Mouse (Mus musculus): Measurements from ENCODE around the gene Cobl. TPM values are rescaled to one million over a fixed set of nuclear protein-coding genes. Genes with fewer than 3 reads are reported as not detected.
A peak's percentile ranks its signal among the peaks of the same experiment; 100 is the strongest.

Gene Cobl
- polyA plus RNA-seq, 1 experiment from 2014 or later, result 40.0 TPM

DNA sequence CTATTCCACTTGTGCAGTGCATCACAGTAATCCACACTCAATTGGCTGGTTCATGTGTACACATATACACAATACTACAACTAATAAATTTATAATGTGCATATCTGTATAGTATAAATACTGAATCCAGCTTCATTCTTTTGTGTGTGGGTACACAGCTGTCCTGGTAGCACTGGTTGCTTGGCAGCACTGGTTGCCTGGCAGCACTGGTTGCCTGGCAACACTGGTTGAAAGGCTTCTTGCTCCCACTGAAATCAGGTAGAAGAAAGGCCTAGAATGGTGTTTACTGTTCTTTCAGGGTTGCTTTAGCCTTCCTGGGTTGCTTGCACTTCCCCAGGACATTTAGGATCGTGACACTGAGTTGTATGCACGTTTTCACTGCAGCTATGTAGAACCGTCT, 49.4 kb downstream of the Cobl start:
- no peak for ATAC-seq (ENCODE audit: extremely low read depth, insufficient number of reproducible peaks, low FRiP score, low TSS enrichment)
- Histone ChIP-seq H3K4me3 (no peak overlapping the region), H3K9ac (no peak overlapping the region), H3K4me1 (peaks cover 9% of the 10 kb centered on the region), H3K4me2 (no peak overlapping the region), H3K27me3 (replicated peaks) (no peaks in the 10 kb centered on the region), H3K9me3 (no peaks in the 10 kb centered on the region), H3K27ac (replicated peaks) (no peak overlapping the region), H3K36me3 (no peaks in the 10 kb centered on the region)
- WGBS, result 72% methylated on average over 3 of the region's 3 CpGs

DNA sequence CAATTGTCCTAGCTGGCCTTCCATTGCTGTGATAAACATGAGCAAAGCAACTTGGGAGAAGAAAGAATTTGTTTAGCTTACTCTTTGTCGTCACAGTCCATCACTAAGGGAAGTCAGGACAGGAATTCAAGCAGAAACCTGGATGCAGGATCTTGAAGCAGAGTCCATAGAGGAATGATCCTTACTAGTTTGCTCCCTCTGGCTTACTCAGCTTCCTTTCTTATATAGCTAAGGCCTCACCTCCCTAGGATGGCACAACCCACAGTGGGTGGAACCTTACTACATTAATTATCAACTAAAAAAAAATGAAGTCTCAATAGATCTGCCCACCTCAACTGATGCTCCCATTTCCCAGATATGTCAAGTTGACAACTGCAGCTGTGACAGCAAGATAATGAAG, 52.8 kb downstream of the Cobl start:
- no peaks in the 10 kb centered on the region for H3K36me3 ChIP-seq
- H3K4me3 ChIP-seq, result no peak overlapping the region
- H3K27me3 ChIP-seq (replicated peaks), result no peaks in the 10 kb centered on the region
- H3K9ac ChIP-seq, result no peak overlapping the region
- H3K27ac ChIP-seq (replicated peaks), result no peak overlapping the region
- no peaks in the 10 kb centered on the region for H3K9me3 ChIP-seq
- 75% methylated on average over 1 of the region's 1 CpGs for WGBS
- H3K4me2 ChIP-seq, result no peak overlapping the region
- no peak for ATAC-seq (ENCODE audit: extremely low read depth, insufficient number of reproducible peaks, low FRiP score, low TSS enrichment)
- H3K4me1 ChIP-seq, result peaks cover 4% of the 10 kb centered on the region; the same call in 1 of the 2 replicates

DNA sequence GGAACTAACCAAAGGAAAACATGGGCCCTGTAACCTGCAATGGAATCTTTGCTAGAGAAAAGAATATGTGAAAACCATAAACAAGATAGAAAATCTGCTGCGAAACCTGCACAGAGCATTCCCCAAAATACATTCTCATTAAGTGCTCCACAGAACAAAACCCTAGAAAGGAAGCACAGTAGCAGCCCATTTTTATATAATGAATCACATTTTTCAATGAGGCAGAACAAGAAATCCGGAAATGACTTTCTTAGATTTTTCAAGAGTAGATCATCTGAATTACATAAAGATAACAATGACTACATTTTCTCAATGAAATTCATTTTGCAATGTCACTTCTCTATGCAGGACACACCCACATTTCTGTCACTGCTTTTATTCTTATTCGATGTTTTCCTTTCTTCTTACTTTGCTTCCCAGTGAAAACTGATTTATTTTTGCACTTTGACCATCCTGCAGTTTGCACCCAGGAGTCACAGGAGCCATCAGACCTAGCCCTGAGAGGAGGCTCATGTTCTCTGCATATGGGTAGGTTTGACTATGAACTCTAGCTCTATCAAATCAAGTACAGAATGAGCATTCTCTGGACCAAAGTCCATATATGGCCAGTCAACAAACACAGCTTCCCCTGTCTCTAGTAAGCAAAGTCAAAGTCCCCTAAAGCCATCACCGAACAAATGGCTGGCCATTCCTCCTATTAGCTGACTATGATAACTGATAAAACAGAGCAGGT, 53.5 kb downstream of the Cobl start:
- no peak overlapping the region for H3K27ac ChIP-seq (replicated peaks)
- peaks cover 4% of the 10 kb centered on the region; the same call in 1 of the 2 replicates for H3K4me1 ChIP-seq
- H3K4me2 ChIP-seq, result no peak overlapping the region
- 78% methylated on average over 4 of the region's 4 CpGs for WGBS
- no peaks in the 10 kb centered on the region for H3K27me3 ChIP-seq (replicated peaks)
- H3K4me3 ChIP-seq, result no peak overlapping the region
- H3K9me3 ChIP-seq, result no peaks in the 10 kb centered on the region
- no peak for ATAC-seq (ENCODE audit: extremely low read depth, insufficient number of reproducible peaks, low FRiP score, low TSS enrichment)
- H3K36me3 ChIP-seq, result no peaks in the 10 kb centered on the region
- no peak overlapping the region for H3K9ac ChIP-seq

DNA sequence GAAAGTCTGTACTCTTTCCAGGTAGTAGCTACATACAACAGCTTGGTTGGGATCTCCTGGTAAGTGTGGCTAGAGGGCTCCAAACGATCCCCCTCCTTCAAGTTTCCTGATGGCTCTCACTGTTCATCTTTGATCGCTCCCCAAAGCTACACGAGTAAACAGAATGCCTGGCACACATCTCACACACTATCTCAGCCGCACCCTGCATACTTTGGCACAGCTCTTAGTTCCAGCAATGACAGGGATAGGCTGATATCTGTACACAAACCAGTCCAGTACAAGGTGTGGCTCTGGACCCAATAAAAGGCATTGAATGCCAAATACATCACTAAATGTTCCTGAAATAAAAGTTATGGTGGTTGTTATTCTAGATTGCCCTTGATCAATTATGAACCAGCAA, 55.3 kb downstream of the Cobl start:
- Histone ChIP-seq H3K27ac (replicated peaks) (no peak overlapping the region), H3K9me3 (no peaks in the 10 kb centered on the region), H3K4me1 (peaks cover 4% of the 10 kb centered on the region; the same call in 1 of the 2 replicates), H3K36me3 (no peaks in the 10 kb centered on the region), H3K4me3 (no peak overlapping the region), H3K27me3 (replicated peaks) (no peaks in the 10 kb centered on the region), H3K9ac (no peak overlapping the region), H3K4me2 (no peak overlapping the region)
- ATAC-seq (ENCODE audit: extremely low read depth, insufficient number of reproducible peaks, low FRiP score, low TSS enrichment), result no peak
- WGBS, result 47% methylated on average over 4 of the region's 4 CpGs

DNA sequence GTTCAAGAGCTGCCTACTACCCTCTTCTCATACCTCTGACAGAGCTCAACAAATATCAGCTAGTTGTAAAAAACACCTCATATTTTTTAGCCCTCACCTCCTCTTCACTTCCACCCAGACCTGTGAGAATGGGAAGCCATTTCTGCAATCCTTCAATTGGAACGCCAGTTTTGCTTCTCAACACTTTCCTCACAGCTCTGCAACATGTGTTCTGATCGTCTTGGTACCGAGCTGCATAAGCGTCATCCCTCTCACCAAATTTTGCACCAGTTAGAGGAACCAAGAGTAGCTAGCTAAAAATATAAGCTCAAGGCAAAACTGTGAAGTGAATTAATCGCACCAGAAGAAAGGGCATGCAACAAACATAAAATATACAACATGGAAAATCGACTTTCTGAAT, 56.9 kb downstream of the Cobl start:
- Histone ChIP-seq H3K4me2 (no peak overlapping the region), H3K4me3 (no peak overlapping the region), H3K4me1 (peaks cover 10% of the 10 kb centered on the region; the same call in 1 of the 2 replicates), H3K27me3 (replicated peaks) (no peaks in the 10 kb centered on the region), H3K9ac (no peak overlapping the region), H3K9me3 (no peaks in the 10 kb centered on the region), H3K36me3 (no peaks in the 10 kb centered on the region), H3K27ac (replicated peaks) (no peak overlapping the region)
- 79% methylated on average over 6 of the region's 6 CpGs for whole genome bisulfite sequencing
- no peak for ATAC-seq (ENCODE audit: extremely low read depth, insufficient number of reproducible peaks, low FRiP score, low TSS enrichment)

DNA sequence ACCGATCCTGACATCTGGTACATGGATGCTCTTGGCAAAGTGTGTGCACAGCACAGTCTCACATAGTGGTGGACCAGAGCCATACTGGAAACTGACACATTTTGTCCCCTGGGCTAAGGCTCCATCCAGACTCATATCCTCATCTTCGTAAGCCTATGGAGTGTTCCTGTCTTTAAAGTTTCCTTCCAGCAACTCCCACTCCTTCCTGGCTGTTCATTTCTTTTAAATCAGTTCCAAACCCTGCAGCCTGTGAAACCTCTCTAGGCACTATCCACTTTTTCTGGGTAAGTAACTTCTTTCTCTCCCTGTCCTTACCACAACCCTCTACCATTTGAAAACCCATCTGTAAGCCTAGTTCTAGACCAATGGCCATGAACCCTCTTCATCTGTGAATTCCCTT, 64.9 kb downstream of the Cobl start:
- H3K36me3 ChIP-seq, result no peaks in the 10 kb centered on the region
- no peaks in the 10 kb centered on the region for H3K27me3 ChIP-seq (replicated peaks)
- no peak overlapping the region for H3K9ac ChIP-seq
- no peak for ATAC-seq (ENCODE audit: extremely low read depth, insufficient number of reproducible peaks, low FRiP score, low TSS enrichment)
- no peak overlapping the region for H3K27ac ChIP-seq (replicated peaks)
- H3K4me3 ChIP-seq, result no peak overlapping the region
- no peaks in the 10 kb centered on the region for H3K9me3 ChIP-seq
- H3K4me2 ChIP-seq, result no peak overlapping the region
- WGBS, result 74% methylated on average over 2 of the region's 2 CpGs
- peaks cover 30% of the 10 kb centered on the region for H3K4me1 ChIP-seq

DNA sequence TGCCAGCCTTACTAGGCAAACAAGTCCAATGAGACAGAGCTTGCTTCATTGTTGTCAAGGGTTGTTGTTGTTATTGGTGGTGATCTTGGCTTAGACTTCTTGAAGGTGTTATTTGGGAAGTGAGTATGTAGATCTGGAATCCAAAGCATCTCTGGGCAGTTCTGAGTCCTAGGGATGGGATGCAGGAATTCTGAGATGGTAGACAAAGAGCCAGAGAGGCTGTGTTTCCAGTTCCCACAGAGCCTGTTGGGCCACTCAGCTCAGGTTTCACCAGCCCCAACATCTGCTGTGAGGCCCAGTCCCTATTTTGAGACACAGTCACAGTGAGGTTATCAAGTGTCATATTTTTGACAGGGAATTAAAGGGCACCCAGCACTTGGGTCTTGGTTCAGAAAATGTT, 68.6 kb downstream of the Cobl start:
- Histone ChIP-seq H3K9ac (no peak overlapping the region), H3K36me3 (no peaks in the 10 kb centered on the region), H3K4me1 (peaks cover 46% of the 10 kb centered on the region), H3K4me2 (no peak overlapping the region), H3K4me3 (no peak overlapping the region), H3K27me3 (replicated peaks) (no peaks in the 10 kb centered on the region), H3K9me3 (no peaks in the 10 kb centered on the region), H3K27ac (replicated peaks) (peak overlapping the region; percentile 48; the same call in 1 of the 2 replicates)
- ATAC-seq (ENCODE audit: extremely low read depth, insufficient number of reproducible peaks, low FRiP score, low TSS enrichment), result no peak

DNA sequence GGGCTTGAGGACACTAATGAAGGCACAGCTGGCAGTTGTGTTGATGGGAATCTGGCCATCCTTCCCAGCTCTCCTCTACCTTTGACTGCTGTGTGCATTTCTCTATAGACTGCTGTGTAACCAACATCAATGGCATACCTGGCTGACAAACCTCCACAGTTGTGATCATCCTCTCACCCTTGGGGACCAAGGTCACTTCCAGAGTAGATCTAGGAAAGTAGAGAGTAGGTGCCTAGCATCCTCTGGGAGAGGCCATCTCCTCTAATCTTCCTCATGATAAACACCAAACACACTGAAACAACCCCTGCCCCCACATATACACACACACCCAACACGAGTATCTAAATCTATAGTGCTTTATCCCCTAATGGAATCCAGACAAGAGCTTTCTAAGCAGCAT, 70.1 kb downstream of the Cobl start:
- no peaks in the 10 kb centered on the region for H3K27me3 ChIP-seq (replicated peaks)
- 0 out of 2 replicates have a peak overlapping the region, but pooled peaks have one; percentile 7 for H3K9ac ChIP-seq
- peak overlapping the region; percentile 79 for H3K27ac ChIP-seq (replicated peaks)
- peaks cover 46% of the 10 kb centered on the region for H3K4me1 ChIP-seq
- no peak for ATAC-seq (ENCODE audit: extremely low read depth, insufficient number of reproducible peaks, low FRiP score, low TSS enrichment)
- no peak overlapping the region for H3K4me2 ChIP-seq
- H3K36me3 ChIP-seq, result no peaks in the 10 kb centered on the region
- 42% methylated on average over 1 of the region's 1 CpGs for WGBS
- H3K4me3 ChIP-seq, result no peak overlapping the region
- no peaks in the 10 kb centered on the region for H3K9me3 ChIP-seq

DNA sequence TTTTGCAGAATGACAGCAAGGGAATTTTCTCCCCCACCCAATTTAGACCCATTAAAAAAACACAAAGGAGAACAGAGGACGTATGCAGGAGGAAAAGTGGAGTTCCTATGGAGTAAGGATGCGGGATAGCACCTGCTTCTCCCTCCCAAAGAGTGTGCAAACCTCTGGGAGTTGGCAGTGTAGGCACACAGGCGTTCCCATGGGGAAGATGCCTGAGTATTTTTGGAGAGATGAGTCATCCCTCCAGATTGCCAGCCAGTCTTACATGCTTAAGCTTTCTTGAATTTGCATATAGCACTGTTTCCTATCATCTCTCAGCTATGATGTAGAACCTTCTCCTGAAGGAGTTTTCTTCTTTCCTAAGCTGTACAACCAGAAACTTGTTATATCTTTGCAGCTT, 70.6 kb downstream of the Cobl start:
- H3K27ac ChIP-seq (replicated peaks), result peak overlapping the region; percentile 79

DNA sequence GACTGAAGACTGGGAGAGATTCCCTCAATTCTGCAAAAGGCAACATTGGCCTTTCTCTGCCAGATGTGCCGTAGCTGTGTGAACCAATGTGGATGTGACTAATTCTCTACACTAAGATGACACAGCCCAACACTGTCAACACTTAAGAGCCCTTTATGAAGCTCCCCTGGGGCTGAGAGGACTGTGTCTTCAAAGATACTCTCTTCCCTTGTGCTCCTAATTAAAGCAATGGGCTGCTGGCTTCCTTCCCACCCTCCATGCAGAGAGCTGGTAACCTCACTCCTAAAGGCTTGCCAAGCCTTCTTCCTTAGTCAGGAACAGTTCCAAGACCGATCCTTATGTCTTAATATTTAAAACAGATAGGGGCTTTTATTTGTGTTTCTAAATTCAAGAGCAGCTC, 79.9 kb downstream of the Cobl start:
- Histone ChIP-seq H3K4me1 (peaks cover 26% of the 10 kb centered on the region), H3K9ac (no peak overlapping the region), H3K9me3 (no peaks in the 10 kb centered on the region), H3K4me3 (no peak overlapping the region), H3K36me3 (no peaks in the 10 kb centered on the region), H3K27me3 (replicated peaks) (no peaks in the 10 kb centered on the region), H3K27ac (replicated peaks) (no peak overlapping the region; the same call in 1 of the 2 replicates), H3K4me2 (no peak overlapping the region)
- 45% methylated on average over 2 of the region's 2 CpGs for WGBS
- no peak for ATAC-seq (ENCODE audit: extremely low read depth, insufficient number of reproducible peaks, low FRiP score, low TSS enrichment)

More for the DNA sequence above, 70.6 kb downstream of the Cobl start:
- no peaks in the 10 kb centered on the region for H3K27me3 ChIP-seq (replicated peaks)
- no peaks in the 10 kb centered on the region for H3K9me3 ChIP-seq
- H3K36me3 ChIP-seq, result no peaks in the 10 kb centered on the region
- 33% methylated on average over 3 of the region's 3 CpGs for WGBS
- H3K9ac ChIP-seq, result no peak overlapping the region
- 0 out of 2 replicates have a peak, but pooled peaks have one; percentile 47 for ATAC-seq (ENCODE audit: extremely low read depth, insufficient number of reproducible peaks, low FRiP score, low TSS enrichment)
- H3K4me2 ChIP-seq, result no peak overlapping the region
- peaks cover 46% of the 10 kb centered on the region for H3K4me1 ChIP-seq
- no peak overlapping the region for H3K4me3 ChIP-seq

DNA sequence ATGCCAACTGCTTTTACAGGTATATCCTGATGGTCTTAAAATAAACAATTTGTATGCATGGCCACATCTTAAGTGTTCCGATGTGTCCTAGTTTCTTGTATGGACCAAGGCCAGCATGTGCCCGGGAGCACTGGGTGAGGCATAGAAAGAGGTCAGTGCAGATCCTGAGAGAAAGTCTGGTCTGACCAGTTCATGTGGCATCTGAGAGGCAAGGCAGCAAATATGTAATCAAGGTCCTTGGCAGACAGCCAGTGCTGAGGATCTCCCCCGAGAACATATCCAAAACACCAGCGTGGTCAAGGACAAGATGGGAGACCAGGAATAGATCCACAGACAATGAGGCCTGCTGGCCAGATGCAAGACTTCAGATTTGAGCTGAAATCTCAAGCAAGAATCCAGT, 81.8 kb downstream of the Cobl start:
- Histone ChIP-seq H3K9ac (no peak overlapping the region), H3K4me3 (no peak overlapping the region), H3K9me3 (no peaks in the 10 kb centered on the region), H3K4me1 (peaks cover 26% of the 10 kb centered on the region), H3K27ac (replicated peaks) (no peak overlapping the region), H3K27me3 (replicated peaks) (no peaks in the 10 kb centered on the region), H3K4me2 (no peak overlapping the region), H3K36me3 (no peaks in the 10 kb centered on the region)
- ATAC-seq (ENCODE audit: extremely low read depth, insufficient number of reproducible peaks, low FRiP score, low TSS enrichment), result no peak
- WGBS, result 40% methylated on average over 4 of the region's 4 CpGs

DNA sequence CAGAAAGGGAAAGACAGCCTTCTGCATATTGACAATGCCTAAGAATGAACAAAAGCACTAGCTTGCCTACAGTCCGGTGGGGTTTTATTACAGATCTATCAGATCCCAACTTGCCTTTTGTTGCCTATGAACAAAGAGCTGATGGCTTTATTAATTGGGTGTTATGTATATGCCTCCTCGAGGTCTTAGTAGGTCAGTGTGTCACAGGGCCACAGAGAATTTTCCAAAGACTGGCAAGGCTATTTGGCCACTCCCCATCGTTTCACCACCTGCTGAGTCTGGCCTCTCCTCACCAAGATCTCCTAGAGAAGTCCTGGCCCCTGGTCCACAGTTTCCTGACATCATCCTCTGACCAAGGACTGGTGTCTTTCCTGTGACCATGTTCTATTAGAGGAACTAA, 83.7 kb downstream of the Cobl start:
- peaks cover 26% of the 10 kb centered on the region for H3K4me1 ChIP-seq
- no peak overlapping the region for H3K27ac ChIP-seq (replicated peaks)
- H3K9ac ChIP-seq, result no peak overlapping the region
- 68% methylated on average over 3 of the region's 3 CpGs for WGBS
- no peaks in the 10 kb centered on the region for H3K36me3 ChIP-seq
- H3K9me3 ChIP-seq, result no peaks in the 10 kb centered on the region
- no peaks in the 10 kb centered on the region for H3K27me3 ChIP-seq (replicated peaks)
- no peak overlapping the region for H3K4me3 ChIP-seq
- no peak overlapping the region for H3K4me2 ChIP-seq
- ATAC-seq (ENCODE audit: extremely low read depth, insufficient number of reproducible peaks, low FRiP score, low TSS enrichment), result no peak
